Mouse (Mus musculus) cerebellum, adult 2 months (tissue): ENCODE data around the gene Cnot6.

Experiments
- CTCF ChIP-seq: fragments of 200-500 bp; IDR thresholded peaks from 2 replicates; pipeline ENCODE4 v1.5.1; 2011; ENCODE audit warnings: low read depth, mild to moderate bottlenecking, control low read depth, low read length, moderate library complexity, borderline replicate concordance; ENCODE audit not compliant: insufficient read depth
- POLR2A ChIP-seq: fragments of 200-500 bp; IDR thresholded peaks from 2 replicates; pipeline ENCODE4 v1.6.1; 2011; ENCODE audit warnings: low read length, control low read depth, borderline replicate concordance; ENCODE audit not compliant: insufficient read depth

GRCm38 (mm10) chr11:49710664-49711063, 1.9 kb downstream of the Cnot6 start:
- TF ChIP-seq CTCF (no peak), POLR2A (no peak)
